Mouse (Mus musculus) heart, postnatal 0 days (tissue): ENCODE data around the gene Abhd12.

Source experiments
- CTCF ChIP-seq: IDR thresholded peaks from 2 replicates; pipeline ENCODE4 v1.5.1; 2016; ENCODE audit warnings: antibody characterized with exemption, control low read depth, low read depth
- EP300 ChIP-seq: IDR thresholded peaks from 2 replicates; pipeline ENCODE4 v1.6.1; 2016; ENCODE audit warnings: antibody characterized with exemption, low read depth

GRCm38 (mm10) chr2:150923505-150923904 lies 19.0 kb upstream of the Abhd12 start:
- TF ChIP-seq CTCF (no peak), EP300 (no peak)
